Mouse (Mus musculus): ENCODE data around the gene Cilp.
"Not testable (repeated sequence)": the region's sequence is repeated elsewhere in the genome, so short reads cannot be mapped to it uniquely, and the experiment has no call there.

Cilp gene

GRCm38 (mm10) chr9:65247502-65248376, 17.2 kb upstream of the Cilp start:
- DNase-seq (ENCODE audit: low read depth, low spot score), result no peak

DNA sequence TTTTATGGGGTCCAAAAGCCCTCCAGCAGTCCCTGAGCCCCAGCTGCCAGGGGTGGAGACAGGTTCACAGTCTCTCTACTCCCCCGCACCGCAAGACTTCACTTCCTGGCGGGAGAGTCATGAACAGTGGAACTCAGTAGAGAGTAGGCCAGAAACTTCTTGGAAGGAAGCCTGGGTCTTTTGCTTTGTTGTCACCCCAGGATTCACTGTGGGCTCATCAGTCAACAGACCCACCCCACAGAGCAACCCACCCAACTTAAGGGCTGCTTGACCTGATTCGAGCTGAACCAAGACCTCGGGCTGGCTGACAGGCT, 16.6 kb upstream of the Cilp start:
- no peak for DNase-seq (ENCODE audit: low read depth, low spot score)

DNA sequence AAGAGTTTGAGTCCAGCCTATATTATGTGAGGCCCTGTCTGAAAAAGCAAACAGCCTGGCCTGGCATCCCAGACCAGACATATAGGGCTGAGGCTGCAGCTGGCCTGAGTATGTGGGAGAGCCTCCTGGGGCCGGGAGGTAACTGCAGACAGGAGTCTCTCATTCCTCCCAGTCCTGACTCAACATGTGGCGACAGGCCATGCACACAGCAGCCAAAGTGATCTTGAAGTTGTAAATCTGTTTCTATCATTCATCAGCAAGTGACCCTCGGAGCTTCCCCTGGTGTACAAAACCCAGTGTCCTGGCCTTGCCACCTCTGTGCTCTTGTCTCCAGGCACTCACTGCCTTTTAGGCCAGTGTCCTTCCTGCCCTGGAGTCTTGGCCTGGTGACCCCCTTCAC, 13.0 kb upstream of the Cilp start:
- no peak for DNase-seq (ENCODE audit: low read depth, low spot score)

DNA sequence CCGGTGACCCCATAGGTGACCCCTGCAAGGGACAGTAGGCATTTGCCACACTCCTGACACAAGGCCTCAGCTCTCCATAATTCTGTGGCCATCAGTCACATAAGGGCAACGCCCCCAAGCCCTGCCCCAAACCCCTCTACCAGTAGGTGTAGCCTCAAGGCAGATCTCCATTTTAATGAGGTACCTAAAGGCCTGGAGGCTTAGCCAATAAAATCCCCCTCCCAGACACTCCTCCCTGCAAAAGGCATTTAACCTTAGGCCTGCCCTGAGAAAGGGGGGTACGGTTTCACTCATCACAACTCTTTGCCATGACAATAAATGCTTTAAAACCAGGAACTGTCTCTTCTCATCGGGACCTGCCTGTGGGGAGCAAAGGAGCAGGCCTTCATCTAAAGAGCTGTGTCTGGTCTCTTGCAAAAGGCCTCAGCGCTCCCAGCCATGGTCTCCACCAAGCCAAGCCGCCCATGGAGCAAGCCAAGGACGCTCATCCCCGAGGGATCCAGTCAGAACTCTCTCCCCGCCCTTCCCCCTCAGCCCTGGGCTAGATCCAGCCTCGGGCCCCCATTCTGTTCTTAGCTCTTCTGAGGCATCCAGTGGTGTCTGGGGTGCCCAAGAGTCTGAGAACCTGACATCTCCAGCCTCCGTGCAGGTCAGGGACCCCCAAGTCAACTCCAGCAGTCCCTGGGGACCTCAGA, 8.9 kb upstream of the Cilp start:
- DNase-seq (ENCODE audit: low read depth, low spot score), result no peak

DNA sequence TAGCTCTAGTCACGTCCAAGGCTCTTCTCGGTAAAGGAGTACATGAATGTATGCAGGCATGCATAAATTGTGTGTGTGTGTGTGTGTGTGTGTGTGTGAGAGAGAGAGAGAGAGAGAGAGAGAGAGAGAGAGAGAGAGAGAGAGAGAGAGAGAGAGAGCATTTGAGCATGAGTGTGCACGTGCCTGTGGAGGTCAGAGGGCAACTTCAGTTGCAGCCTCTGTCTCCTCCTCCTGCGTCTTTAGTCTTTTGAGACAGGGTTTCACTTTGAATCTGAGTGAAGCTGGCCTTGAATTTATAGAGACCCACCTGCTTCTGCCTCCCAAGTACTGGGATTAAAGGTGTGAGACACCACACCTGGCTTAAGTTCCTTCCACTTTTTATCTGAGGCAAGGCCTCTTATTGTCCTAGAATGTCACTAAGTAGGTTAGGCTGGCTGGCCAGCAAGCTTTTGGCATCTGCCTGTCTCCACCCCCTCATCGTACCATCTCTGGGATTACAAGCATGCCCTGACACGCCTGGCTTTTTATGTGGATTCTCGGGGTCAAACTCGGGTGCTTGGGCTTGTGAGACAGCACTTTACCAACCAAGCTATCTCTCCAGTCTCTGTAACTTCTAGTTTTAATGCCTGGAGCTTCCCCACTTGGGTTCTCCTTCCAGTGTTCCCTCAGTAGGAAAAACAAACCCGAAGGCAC, 7.6 kb upstream of the Cilp start:
- DNase-seq (ENCODE audit: low read depth, low spot score), result peak; percentile 15

GRCm38 (mm10) chr9:65259366-65259765, 5.6 kb upstream of the Cilp start:
- DNase-seq (ENCODE audit: low read depth, low spot score), result no peak

GRCm38 (mm10) chr9:65261591-65262230, 3.3 kb upstream of the Cilp start:
- DNase-seq (ENCODE audit: low read depth, low spot score), result no peak

GRCm38 (mm10) chr9:65262641-65263120, 2.3 kb upstream of the Cilp start:
- no peak for DNase-seq (ENCODE audit: low read depth, low spot score)

DNA sequence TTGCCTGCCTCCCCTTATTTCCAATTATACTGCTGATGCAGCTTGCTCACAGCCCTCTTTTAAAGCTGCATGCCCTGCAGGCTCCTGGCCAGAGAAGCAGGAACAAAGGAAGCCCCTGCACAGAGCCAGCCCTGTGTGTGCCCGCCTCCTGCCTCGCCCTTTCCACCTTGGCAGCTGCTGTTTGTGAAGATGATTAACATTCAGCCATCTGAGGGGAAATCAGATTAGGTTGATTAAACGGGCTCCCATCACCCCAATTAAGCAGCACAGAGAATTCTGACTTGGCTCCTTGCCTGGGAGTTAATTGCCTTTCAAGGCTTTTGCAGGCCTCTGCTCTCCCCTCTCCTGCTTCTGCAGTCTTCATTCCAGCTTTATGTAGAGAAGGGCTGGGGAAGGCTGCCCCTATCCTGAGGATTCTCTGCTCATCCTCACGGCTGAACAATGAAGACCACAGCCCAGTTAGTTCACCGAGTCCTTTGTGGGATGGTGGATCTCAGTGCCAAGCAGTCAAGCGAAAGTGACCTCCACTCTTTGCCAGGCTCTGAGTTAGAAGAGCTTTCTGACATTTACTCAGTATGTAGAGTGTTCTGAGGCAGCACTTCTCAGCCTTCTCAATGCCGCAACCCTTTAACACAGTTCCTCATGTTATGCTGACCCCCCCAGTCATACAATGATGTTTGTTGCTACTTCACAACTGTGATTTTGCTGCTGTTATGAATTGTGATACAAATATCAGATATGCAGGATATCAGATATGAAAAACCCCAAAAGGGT, 2.9 kb downstream of the Cilp start:
- no peak for DNase-seq (ENCODE audit: low read depth, low spot score)

DNA sequence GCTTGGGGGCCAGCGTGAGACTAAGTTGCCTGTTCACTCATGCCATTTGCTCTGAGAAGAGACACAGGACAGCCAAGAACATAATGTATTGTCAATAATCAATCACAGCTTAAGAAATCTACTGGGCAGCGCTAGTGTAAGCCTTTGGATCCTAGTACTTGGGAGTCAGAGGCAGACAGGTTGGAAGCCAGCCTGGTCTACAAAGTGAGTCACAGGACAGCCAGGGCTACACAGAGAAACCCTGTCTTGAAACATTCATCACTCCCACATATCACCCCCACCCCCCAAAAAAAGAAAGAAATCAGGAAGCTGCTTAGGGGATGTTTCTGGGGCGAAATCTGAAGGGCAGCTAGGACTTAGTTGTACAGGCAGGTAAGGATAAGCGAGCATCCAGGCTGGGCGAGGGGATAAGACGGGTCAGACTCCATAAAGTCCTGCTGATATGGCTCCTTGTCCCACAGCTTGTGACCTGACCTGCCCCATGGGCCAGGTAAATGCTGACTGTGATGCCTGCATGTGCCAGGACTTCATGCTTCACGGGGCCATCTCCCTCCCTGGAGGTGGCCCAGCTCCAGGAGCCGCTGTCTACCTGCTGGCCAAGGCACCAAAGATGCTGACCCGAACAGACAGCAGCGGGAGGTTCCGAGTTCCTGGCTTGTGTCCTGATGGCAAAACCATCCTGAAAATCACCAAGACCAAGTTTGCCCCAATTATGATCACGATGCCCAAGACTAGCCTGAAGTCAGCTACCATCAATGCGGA, 8.2 kb downstream of the Cilp start:
- DNase-seq (ENCODE audit: low read depth, low spot score), result no peak

DNA sequence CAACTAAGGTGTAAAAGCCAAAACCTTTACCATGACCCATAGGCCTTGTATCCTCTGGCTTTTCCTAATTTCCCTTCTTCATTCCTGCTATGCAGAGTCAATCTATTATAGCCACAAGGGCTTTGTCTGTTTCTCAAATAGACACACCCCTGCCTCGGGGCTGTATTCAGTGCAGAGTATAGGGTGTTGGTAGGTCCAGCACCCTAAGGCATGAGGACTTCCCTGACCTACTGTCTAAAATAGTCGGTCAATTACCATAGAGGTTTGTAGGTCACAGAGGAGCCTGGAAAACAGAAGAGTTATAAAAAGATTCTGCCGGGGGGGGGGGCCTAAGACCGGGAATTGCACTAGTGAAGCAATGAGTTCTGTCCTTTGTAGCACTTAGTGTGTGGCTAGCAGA, 8.9 kb downstream of the Cilp start:
- no peak for DNase-seq (ENCODE audit: low read depth, low spot score)

- not testable (repeated sequence) for DNase-seq (ENCODE audit: low read depth, low spot score)
These were observed 9.9 kb downstream of the Cilp start for GRCm38 (mm10) chr9:65274851-65275250.

- DNase-seq (ENCODE audit: low read depth, low spot score), result no peak
These were observed 11.0 kb downstream of the Cilp start for GRCm38 (mm10) chr9:65275810-65276530.

- no peak for DNase-seq (ENCODE audit: low read depth, low spot score)
These were observed 16.7 kb downstream of the Cilp start for GRCm38 (mm10) chr9:65281536-65282151.

DNA sequence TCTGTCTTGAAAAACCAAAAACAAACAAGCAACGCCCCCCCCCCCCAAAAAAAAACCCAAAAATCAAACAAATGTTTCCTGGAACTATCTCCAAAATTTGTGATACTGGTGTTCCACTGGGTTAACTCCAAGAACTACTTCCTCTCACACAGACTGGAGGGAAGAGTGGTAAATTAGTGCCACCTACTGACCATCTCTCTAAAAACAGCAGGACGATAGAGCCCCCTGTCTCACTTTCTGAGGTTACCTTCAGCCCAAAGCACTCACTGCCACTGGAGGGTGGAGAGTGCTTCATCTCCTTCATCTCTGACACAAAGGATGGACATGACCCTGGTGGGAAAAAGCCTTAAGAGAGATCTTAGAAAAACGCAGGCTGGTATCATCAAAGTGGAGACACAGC, 18.3 kb downstream of the Cilp start:
- DNase-seq (ENCODE audit: low read depth, low spot score), result peak; percentile 64

DNA sequence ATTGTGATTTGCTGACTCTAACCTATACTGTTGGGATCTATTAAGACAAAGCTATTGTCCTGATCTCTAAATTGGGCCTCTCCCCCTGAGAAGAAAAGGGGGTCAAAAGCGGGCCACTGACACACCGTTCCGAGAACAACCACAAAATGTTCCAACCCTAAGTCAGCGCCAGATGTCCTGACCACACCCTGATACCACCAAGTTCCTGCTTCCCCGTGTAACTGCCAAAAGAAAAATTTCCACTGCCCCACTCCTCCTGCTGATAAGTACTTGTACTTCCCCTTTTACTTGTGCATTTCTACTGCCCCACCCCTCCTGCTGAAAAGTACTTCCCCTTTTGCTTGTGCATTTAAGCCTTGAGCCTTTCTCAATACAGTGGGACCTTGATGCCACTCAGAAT, 23.3 kb downstream of the Cilp start:
- DNase-seq (ENCODE audit: low read depth, low spot score), result not testable (repeated sequence)

DNA sequence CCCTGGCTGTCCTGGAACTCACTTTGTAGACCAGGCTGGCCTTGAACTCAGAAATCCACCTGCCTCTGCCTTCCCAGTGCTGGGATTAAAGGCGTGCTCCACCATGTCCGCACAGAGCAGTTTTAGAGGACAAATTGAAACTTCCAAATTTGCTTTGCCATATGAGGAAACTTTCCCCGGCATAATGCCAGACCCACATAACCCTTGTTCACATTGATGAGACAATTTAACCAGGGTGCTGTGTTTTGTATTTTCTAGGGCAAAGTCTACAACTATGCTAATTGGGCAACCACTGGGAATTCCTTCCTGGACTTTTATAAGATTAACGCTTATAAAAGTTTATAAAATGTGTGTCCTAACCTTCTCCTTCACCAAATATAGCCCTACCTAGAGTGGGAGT, 25.0 kb downstream of the Cilp start:
- no peak for DNase-seq (ENCODE audit: low read depth, low spot score)

DNA sequence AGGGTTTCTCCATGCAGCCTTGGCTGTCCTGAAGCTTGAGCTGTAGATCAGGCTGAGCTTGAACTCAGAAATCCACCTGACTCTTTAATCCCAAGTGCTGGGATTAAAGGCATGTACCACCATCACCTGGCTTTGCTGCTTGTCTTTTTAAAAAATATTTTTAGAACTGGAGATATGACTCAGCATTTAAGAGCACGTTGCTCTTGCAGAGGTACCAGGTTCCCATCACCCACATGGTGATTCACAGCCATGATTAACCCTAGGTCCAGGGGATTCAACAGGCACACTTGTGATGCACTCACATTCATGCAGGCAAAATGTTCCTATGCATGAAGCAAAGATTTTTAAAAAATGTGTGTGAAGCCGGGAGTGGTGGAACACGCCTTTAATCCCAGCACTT, 27.4 kb downstream of the Cilp start:
- DNase-seq (ENCODE audit: low read depth, low spot score), result peak; percentile 22

DNA sequence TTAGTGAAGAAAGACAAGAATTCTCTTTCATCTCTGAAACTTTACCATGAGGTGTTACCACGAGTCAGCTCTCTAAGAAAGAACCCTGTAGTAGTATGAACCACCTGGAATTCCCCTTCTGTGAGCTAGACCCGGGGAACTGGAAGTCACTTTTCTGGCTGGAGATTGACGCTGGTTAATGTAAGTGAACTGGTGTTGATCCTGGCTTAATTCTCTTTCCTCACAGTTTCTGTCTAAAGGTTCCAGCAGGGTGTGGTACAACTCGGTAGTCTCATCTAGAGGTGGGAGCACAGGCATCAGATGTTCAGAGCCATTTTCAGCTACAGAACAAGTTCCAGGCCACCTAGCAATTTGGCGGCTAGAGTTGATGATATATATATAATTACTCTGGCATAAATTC, 28.1 kb downstream of the Cilp start:
- peak; percentile 68 for DNase-seq (ENCODE audit: low read depth, low spot score)
